Mouse (Mus musculus) forebrain, embryonic 14.5 days (tissue): Measurements from ENCODE around the gene Tk1. TPM values are rescaled to one million over a fixed set of nuclear protein-coding genes. Genes with fewer than 3 reads are reported as not detected.

ENCODE experiments used
- ATAC-seq: fragments of 200-750 bp; cut with Nextera tagmentation; 2 replicates; pipeline ENCODE4 v1.8.0; 2017; ENCODE audit warnings: mild to moderate bottlenecking, moderate library complexity
- DNase-seq: peaks from one replicate; pipeline ENCODE4 v3.0.0-alpha.2; 2015; ENCODE audit warnings: low spot score
- H3K27ac ChIP-seq: fragments of 300-500 bp; sonication (generic); 2 replicates; pipeline ENCODE4 v1.5.1; 2014; ENCODE audit warnings: low read depth, mild to moderate bottlenecking, control low read depth, low read length, moderate library complexity
- H3K27me3 ChIP-seq: fragments of 300-500 bp; sonication (generic); replicated peaks from 2 replicates; pipeline ENCODE4 v1.6.1; 2014; ENCODE audit warnings: low read length, control low read depth, mixed read lengths; ENCODE audit not compliant: control insufficient read depth, insufficient read depth
- H3K36me3 ChIP-seq: fragments of 300-500 bp; sonication (generic); 2 replicates; pipeline ENCODE4 v1.6.1; 2014; ENCODE audit warnings: low read length, control low read depth; ENCODE audit not compliant: control insufficient read depth, insufficient read depth
- H3K4me1 ChIP-seq: fragments of 300-500 bp; sonication (generic); 2 replicates; pipeline ENCODE4 v1.6.1; 2014; ENCODE audit warnings: antibody characterized with exemption, low read length, control low read depth; ENCODE audit not compliant: control insufficient read depth, insufficient read depth
- H3K4me2 ChIP-seq: fragments of 300-500 bp; sonication (generic); 2 replicates; pipeline ENCODE4 v1.6.1; 2014; ENCODE audit warnings: mild to moderate bottlenecking, control low read depth, low read length
- H3K4me3 ChIP-seq: fragments of 300-500 bp; sonication (generic); 2 replicates; pipeline ENCODE4 v1.5.1; 2014; ENCODE audit warnings: low read depth, low read length, control low read depth
- H3K9ac ChIP-seq: fragments of 300-500 bp; sonication (generic); 2 replicates; pipeline ENCODE4 v1.6.1; 2014; ENCODE audit warnings: mild to moderate bottlenecking, low read length, control low read depth, moderate library complexity
- H3K9me3 ChIP-seq: fragments of 300-500 bp; sonication (generic); replicated peaks from 2 replicates; pipeline ENCODE4 v1.6.1; 2016; ENCODE audit warnings: low read length, control low read depth, mixed read lengths; ENCODE audit not compliant: control insufficient read depth
- WGBS: fragments of 180-500 bp; shearing (Covaris S2); extraction: QIAGEN DNeasy Blood & Tissue Kit; methylation state at CpG from one replicate; pipeline ENCODE4 v1.1.7; 2014; 5-methylcytosine and 5-hydroxymethylcytosine counted together
- polyA plus RNA-seq: library from polyadenylated mRNA; unstranded; fragments of >200 nt; fragmentation: Nextera tagmentation; extraction: Ambion mirVana; gene quantifications from 2 replicates; pipeline ENCODE4 v1.2.1, GENCODE M21; 2014

Gene Tk1
- polyA plus RNA-seq, 1 experiment from 2014 or later: 67.8 TPM

DNA sequence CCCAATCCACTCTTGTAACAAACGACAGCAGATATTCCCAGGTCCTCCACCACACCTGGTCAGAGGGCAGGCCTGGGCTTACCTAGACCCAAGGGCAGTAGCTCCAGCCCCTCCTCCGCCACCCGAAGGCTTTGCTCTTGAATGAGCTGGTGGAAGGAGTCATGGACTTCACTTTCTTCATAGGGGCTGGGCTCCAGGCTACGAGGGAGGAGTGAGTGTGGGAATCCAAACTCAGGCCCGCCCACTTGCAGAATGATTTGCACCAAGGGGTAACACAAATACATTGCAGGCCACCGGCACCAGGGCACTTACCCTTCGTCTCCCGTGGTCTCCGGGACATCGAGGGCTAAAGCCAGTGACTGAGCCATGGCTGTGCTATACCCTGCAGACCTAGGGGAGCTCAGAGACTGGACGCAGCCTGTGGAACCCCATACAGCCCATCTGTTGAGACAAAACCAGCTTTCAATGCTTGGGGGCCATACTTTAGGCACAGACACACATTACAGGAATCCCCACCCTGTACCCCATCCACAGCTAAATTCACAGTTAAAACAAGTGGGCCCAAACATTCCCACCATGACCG lies 47.0 kb downstream of the Tk1 start:
- H3K4me3 ChIP-seq: no peak overlapping the region

GRCm38 (mm10) chr11:117778031-117778430 lies 47.9 kb downstream of the Tk1 start:
- 94% methylated on average over 11 of the region's 11 CpGs for WGBS
- H3K36me3 ChIP-seq: no peaks in the 10 kb centered on the region
- peaks cover 6% of the 10 kb centered on the region for H3K4me1 ChIP-seq
- no peak overlapping the region for H3K4me2 ChIP-seq
- H3K9ac ChIP-seq: no peak overlapping the region
- no peak overlapping the region for H3K27ac ChIP-seq
- no peak for DNase-seq
- ATAC-seq: no peak
- peaks cover 36% of the 10 kb centered on the region for H3K27me3 ChIP-seq
- H3K9me3 ChIP-seq: no peaks in the 10 kb centered on the region
- no peak overlapping the region for H3K4me3 ChIP-seq

More for the DNA sequence above, 47.0 kb downstream of the Tk1 start:
- no peak for ATAC-seq
- H3K36me3 ChIP-seq: no peaks in the 10 kb centered on the region
- no peaks in the 10 kb centered on the region for H3K9me3 ChIP-seq
- H3K4me1 ChIP-seq: peaks cover 6% of the 10 kb centered on the region
- H3K9ac ChIP-seq: peak overlapping the region; percentile 43; the same call in 1 of the 2 replicates
- 0 out of 2 replicates have a peak overlapping the region, but pooled peaks have one; percentile 6 for H3K27ac ChIP-seq
- WGBS: 81% methylated on average over 12 of the region's 12 CpGs
- no peak for DNase-seq
- peak overlapping the region; percentile 48; the same call in 1 of the 2 replicates for H3K4me2 ChIP-seq
- H3K27me3 ChIP-seq: peaks cover 40% of the 10 kb centered on the region

- no peak overlapping the region for H3K27ac ChIP-seq
- peaks cover 6% of the 10 kb centered on the region for H3K4me1 ChIP-seq
- H3K4me2 ChIP-seq: no peak overlapping the region
- H3K4me3 ChIP-seq: no peak overlapping the region
- no peak overlapping the region for H3K9ac ChIP-seq
- peaks cover 28% of the 10 kb centered on the region for H3K27me3 ChIP-seq
- H3K9me3 ChIP-seq: no peaks in the 10 kb centered on the region
- no peak for ATAC-seq
- H3K36me3 ChIP-seq: no peaks in the 10 kb centered on the region
- 86% methylated on average over 5 of the region's 5 CpGs for WGBS
- no peak for DNase-seq
Observed at GRCm38 (mm10) chr11:117777111-117777510, 48.8 kb downstream of the Tk1 start.

GRCm38 (mm10) chr11:117776085-117776792 lies 49.7 kb downstream of the Tk1 start:
- Histone ChIP-seq H3K36me3 (no peaks in the 10 kb centered on the region), H3K4me2 (no peak overlapping the region)
- DNase-seq: no peak

GRCm38 (mm10) chr11:117775540-117775939 lies 50.4 kb downstream of the Tk1 start:
- ATAC-seq: no peak
- Histone ChIP-seq H3K4me2 (no peak overlapping the region), H3K9me3 (no peaks in the 10 kb centered on the region), H3K4me3 (no peak overlapping the region), H3K36me3 (no peaks in the 10 kb centered on the region), H3K27me3 (peaks cover 12% of the 10 kb centered on the region), H3K4me1 (peaks cover 6% of the 10 kb centered on the region), H3K9ac (no peak overlapping the region), H3K27ac (no peak overlapping the region)
- 95% methylated on average over 13 of the region's 13 CpGs for WGBS
- DNase-seq: no peak

More at GRCm38 (mm10) chr11:117776085-117776792, 49.7 kb downstream of the Tk1 start:
- peaks cover 6% of the 10 kb centered on the region for H3K4me1 ChIP-seq
- no peaks in the 10 kb centered on the region for H3K9me3 ChIP-seq
- no peak overlapping the region for H3K9ac ChIP-seq
- no peak overlapping the region for H3K4me3 ChIP-seq
- 92% methylated on average over 14 of the region's 14 CpGs for WGBS
- ATAC-seq: no peak
- peaks cover 19% of the 10 kb centered on the region for H3K27me3 ChIP-seq
- no peak overlapping the region for H3K27ac ChIP-seq

DNA sequence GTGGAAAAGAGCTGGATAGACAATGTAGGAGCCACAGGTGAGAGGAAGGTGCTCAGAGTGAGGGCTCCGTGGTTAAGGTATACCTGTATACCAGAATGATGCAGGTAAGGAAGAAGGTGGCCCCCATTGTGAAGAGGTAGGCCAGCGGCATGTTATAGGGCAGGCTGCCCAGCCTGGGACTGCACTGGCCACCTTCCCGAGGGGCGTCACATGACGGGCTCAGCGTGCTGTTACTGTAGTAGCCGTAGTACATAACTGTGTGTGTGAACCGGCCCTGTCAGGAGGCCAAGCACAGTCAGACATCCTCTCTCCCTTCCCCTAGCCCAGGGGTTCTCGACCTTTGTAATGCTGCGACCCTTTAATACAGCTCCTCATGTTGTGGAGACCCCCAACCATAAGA lies 51.0 kb downstream of the Tk1 start:
- DNase-seq: no peak
- Histone ChIP-seq H3K9me3 (no peaks in the 10 kb centered on the region), H3K4me1 (peaks cover 1% of the 10 kb centered on the region), H3K4me3 (no peak overlapping the region), H3K36me3 (no peaks in the 10 kb centered on the region), H3K4me2 (no peak overlapping the region), H3K27me3 (peaks cover 6% of the 10 kb centered on the region), H3K9ac (no peak overlapping the region), H3K27ac (no peak overlapping the region)
- WGBS: 96% methylated on average over 10 of the region's 10 CpGs
- no peak for ATAC-seq

- no peaks in the 10 kb centered on the region for H3K9me3 ChIP-seq
- H3K9ac ChIP-seq: no peak overlapping the region
- ATAC-seq (no peak), DNase-seq (no peak)
- 0 out of 2 replicates have a peak, but pooled peaks cover 2% of the 10 kb centered on the region for H3K4me1 ChIP-seq
- 0 out of 2 replicates have a peak, but pooled peaks cover 6% of the 10 kb centered on the region for H3K36me3 ChIP-seq
- no peak overlapping the region for H3K4me3 ChIP-seq
- no peak overlapping the region for H3K27ac ChIP-seq
- H3K27me3 ChIP-seq: no peaks in the 10 kb centered on the region
- H3K4me2 ChIP-seq: no peak overlapping the region
- 91% methylated on average over 7 of the region's 7 CpGs for WGBS
Observed at GRCm38 (mm10) chr11:117772352-117772751, 53.5 kb downstream of the Tk1 start.

- Histone ChIP-seq H3K4me3 (no peak overlapping the region), H3K36me3 (0 out of 2 replicates have a peak, but pooled peaks cover 23% of the 10 kb centered on the region), H3K4me1 (0 out of 2 replicates have a peak, but pooled peaks cover 2% of the 10 kb centered on the region), H3K9ac (no peak overlapping the region), H3K9me3 (no peaks in the 10 kb centered on the region), H3K27ac (no peak overlapping the region), H3K4me2 (no peak overlapping the region), H3K27me3 (no peaks in the 10 kb centered on the region)
- ATAC-seq: no peak
- DNase-seq: no peak
- 87% methylated on average over 10 of the region's 10 CpGs for WGBS
Observed at GRCm38 (mm10) chr11:117770407-117770806, 55.5 kb downstream of the Tk1 start.

- Histone ChIP-seq H3K9me3 (no peaks in the 10 kb centered on the region), H3K36me3 (peaks cover 30% of the 10 kb centered on the region), H3K4me2 (no peak overlapping the region), H3K9ac (no peak overlapping the region), H3K4me1 (0 out of 2 replicates have a peak, but pooled peaks cover 2% of the 10 kb centered on the region), H3K27ac (no peak overlapping the region), H3K4me3 (no peak overlapping the region), H3K27me3 (no peaks in the 10 kb centered on the region)
- ATAC-seq: peak; percentile 24; the same call in 1 of the 2 replicates
- DNase-seq: peak; percentile 41
- WGBS: 56% methylated on average over 7 of the region's 7 CpGs
Observed at GRCm38 (mm10) chr11:117769683-117770047, 56.2 kb downstream of the Tk1 start.
